Mouse (Mus musculus) liver, embryonic 15.5 days (tissue): ENCODE data around the gene Socs4. TPM values are rescaled to one million over a fixed set of nuclear protein-coding genes. Genes with fewer than 3 reads are reported as not detected.
A peak's percentile ranks its signal among the peaks of the same experiment; 100 is the strongest.

ENCODE experiments used
- ATAC-seq: fragments of 200-750 bp; cut with Nextera tagmentation; 2 replicates; pipeline ENCODE4 v1.8.0; 2017; ENCODE audit warnings: moderate number of reproducible peaks, mild to moderate bottlenecking, moderate library complexity; ENCODE audit not compliant: insufficient read depth
- H3K27ac ChIP-seq: fragments of 300-500 bp; sonication (generic); replicated peaks from 2 replicates; pipeline ENCODE4 v1.5.1; 2015; ENCODE audit warnings: mild to moderate bottlenecking, inconsistent platforms
- H3K27me3 ChIP-seq: fragments of 300-500 bp; sonication (generic); 2 replicates; pipeline ENCODE4 v1.6.1; 2015; ENCODE audit warnings: mild to moderate bottlenecking, inconsistent platforms
- H3K36me3 ChIP-seq: fragments of 300-500 bp; sonication (generic); replicated peaks from 2 replicates; pipeline ENCODE4 v1.6.1; 2015; ENCODE audit warnings: moderate library complexity, mild to moderate bottlenecking, inconsistent platforms
- H3K4me1 ChIP-seq: fragments of 300-500 bp; sonication (generic); replicated peaks from 2 replicates; pipeline ENCODE4 v1.6.1; 2015; ENCODE audit warnings: inconsistent platforms
- H3K4me2 ChIP-seq: fragments of 300-500 bp; sonication (generic); 2 replicates; pipeline ENCODE4 v1.6.1; 2015; ENCODE audit warnings: moderate library complexity, mild to moderate bottlenecking, inconsistent platforms
- H3K4me3 ChIP-seq: fragments of 300-500 bp; sonication (generic); replicated peaks from 2 replicates; pipeline ENCODE4 v1.5.1; 2015; ENCODE audit warnings: mild to moderate bottlenecking, inconsistent platforms
- H3K9ac ChIP-seq: fragments of 300-500 bp; sonication (generic); 2 replicates; pipeline ENCODE4 v1.6.1; 2015; ENCODE audit warnings: moderate library complexity, mild to moderate bottlenecking, inconsistent platforms
- H3K9me3 ChIP-seq: fragments of 300-500 bp; sonication (generic); replicated peaks from 2 replicates; pipeline ENCODE4 v1.6.1; 2016; ENCODE audit warnings: inconsistent platforms
- WGBS: fragments of 180-500 bp; shearing (Covaris S2); methylation state at CpG from one replicate; pipeline ENCODE4 v1.1.7; 2015; ENCODE audit warnings: mixed read lengths; ENCODE audit not compliant: insufficient replicate concordance; 5-methylcytosine and 5-hydroxymethylcytosine counted together
- polyA plus RNA-seq: library from polyadenylated mRNA; unstranded; fragments of >200 nt; fragmentation: Nextera tagmentation; extraction: Ambion mirVana; gene quantifications from 2 replicates; pipeline ENCODE4 v1.2.1, GENCODE M21; 2015

The Socs4 gene
- polyA plus RNA-seq, 1 experiment from 2014 or later, result 2.0 TPM

- Histone ChIP-seq H3K9ac (no peak overlapping the region), H3K27ac (no peak overlapping the region), H3K9me3 (no peaks in the 10 kb centered on the region), H3K4me1 (no peaks in the 10 kb centered on the region), H3K36me3 (peaks cover 88% of the 10 kb centered on the region), H3K27me3 (no peaks in the 10 kb centered on the region), H3K4me3 (no peak overlapping the region), H3K4me2 (no peak overlapping the region)
- WGBS, result 86% methylated on average over 3 of the region's 3 CpGs
- ATAC-seq, result no peak
Observed at GRCm38 (mm10) chr14:47264866-47265265, 11.9 kb upstream of the Socs4 start.

DNA sequence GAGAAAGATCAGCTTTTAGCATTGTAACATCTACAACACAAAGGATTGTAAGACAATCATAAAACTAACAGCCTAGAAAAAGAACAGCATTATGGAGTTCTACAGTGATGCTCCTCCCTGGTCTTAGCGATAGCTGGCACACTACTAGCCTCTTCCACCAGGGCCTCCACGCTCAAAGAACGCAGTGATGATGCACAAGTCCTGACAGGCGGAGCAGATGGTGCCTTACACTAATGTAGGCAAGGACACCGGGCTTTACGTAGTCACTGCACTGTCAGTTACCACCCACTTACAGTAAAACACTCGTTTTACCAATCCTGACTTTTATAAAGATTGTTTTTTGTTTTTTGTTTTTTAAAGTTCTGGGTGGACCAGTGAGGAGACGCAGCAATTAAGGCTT lies 10.9 kb upstream of the Socs4 start:
- Histone ChIP-seq H3K36me3 (peaks cover 87% of the 10 kb centered on the region), H3K9me3 (no peaks in the 10 kb centered on the region), H3K4me2 (no peak overlapping the region), H3K4me1 (no peaks in the 10 kb centered on the region), H3K4me3 (no peak overlapping the region), H3K27me3 (no peaks in the 10 kb centered on the region), H3K9ac (no peak overlapping the region), H3K27ac (no peak overlapping the region)
- WGBS, result 91% methylated on average over 8 of the region's 8 CpGs
- no peak for ATAC-seq

- Histone ChIP-seq H3K4me3 (no peak overlapping the region), H3K4me1 (no peaks in the 10 kb centered on the region), H3K36me3 (peaks cover 90% of the 10 kb centered on the region), H3K4me2 (no peak overlapping the region), H3K9me3 (no peaks in the 10 kb centered on the region), H3K9ac (no peak overlapping the region), H3K27me3 (no peaks in the 10 kb centered on the region), H3K27ac (no peak overlapping the region)
- WGBS, result 93% methylated on average over 4 of the region's 4 CpGs
- ATAC-seq, result no peak
Observed at GRCm38 (mm10) chr14:47269056-47269455, 7.7 kb upstream of the Socs4 start.

- Histone ChIP-seq H3K27ac (no peak overlapping the region), H3K4me2 (no peak overlapping the region), H3K4me1 (peaks cover 6% of the 10 kb centered on the region), H3K36me3 (peaks cover 90% of the 10 kb centered on the region), H3K27me3 (no peaks in the 10 kb centered on the region), H3K4me3 (no peak overlapping the region), H3K9ac (no peak overlapping the region), H3K9me3 (no peaks in the 10 kb centered on the region)
- no peak for ATAC-seq
- 88% methylated on average over 2 of the region's 2 CpGs for WGBS
Observed at GRCm38 (mm10) chr14:47269706-47270105, 7.0 kb upstream of the Socs4 start.

- no peaks in the 10 kb centered on the region for H3K27me3 ChIP-seq
- H3K4me3 ChIP-seq, result no peak overlapping the region
- H3K4me1 ChIP-seq, result peaks cover 21% of the 10 kb centered on the region
- H3K4me2 ChIP-seq, result no peak overlapping the region
- WGBS, result 89% methylated on average over 3 of the region's 3 CpGs
- no peaks in the 10 kb centered on the region for H3K9me3 ChIP-seq
- H3K9ac ChIP-seq, result no peak overlapping the region
- H3K27ac ChIP-seq, result no peak overlapping the region
- peaks cover 55% of the 10 kb centered on the region for H3K36me3 ChIP-seq
- no peak for ATAC-seq
Observed at GRCm38 (mm10) chr14:47273751-47274150, 3.0 kb upstream of the Socs4 start.

DNA sequence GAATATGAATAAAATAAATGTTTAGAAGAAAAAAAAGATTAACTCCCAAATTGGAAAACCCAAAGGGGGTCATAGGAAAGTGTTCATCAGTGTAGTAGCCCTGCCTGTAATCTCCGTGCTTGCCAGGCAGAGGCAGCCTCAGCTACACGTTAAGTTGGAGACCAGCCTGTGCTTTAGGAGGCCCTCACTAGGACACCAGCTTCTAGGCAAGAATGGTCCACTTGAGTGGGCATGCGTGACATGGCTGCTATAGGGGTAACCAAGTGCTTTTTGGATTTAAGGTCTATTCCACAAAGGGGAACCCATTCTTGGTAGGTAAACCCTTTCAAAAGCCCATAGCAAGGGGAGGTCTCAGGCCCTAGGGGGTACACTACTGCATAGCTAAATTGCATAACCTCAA lies 1.3 kb upstream of the Socs4 start:
- Histone ChIP-seq H3K4me3 (peak overlapping the region; percentile 91), H3K27ac (peak overlapping the region; percentile 99; the same call in 1 of the 2 replicates), H3K27me3 (no peaks in the 10 kb centered on the region), H3K9ac (peak overlapping the region; percentile 93), H3K9me3 (no peaks in the 10 kb centered on the region), H3K4me2 (peak overlapping the region; percentile 84), H3K4me1 (peaks cover 21% of the 10 kb centered on the region), H3K36me3 (peaks cover 50% of the 10 kb centered on the region)
- ATAC-seq, result no peak
- WGBS, result 12% methylated on average over 3 of the region's 3 CpGs

DNA sequence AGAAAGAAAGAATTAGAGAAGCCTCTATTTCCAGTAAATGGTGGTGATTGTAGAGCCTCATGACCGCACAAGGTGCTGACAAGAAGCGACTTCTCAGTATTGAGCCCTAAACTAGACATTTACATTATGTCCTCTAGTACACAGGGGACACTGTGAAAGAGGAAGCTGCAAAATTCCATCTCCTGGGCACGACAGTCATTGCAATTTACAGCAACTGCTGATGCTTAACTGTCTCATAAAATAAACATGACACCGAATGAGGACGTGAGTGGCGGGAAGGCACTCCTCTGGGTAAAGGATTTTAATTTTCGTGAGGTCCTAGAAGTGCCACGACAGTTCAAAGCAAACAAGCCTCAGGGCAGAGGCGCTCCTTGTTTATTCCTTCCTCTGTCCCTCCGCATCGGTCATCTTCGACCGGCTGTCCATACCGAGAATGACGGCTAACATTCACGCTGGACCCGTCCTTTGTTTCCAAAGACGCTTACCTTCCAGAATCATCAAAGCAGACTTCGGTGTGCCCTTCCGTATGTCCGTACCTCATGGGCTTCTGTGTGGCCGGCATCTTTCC lies 611 bp upstream of the Socs4 start:
- Histone ChIP-seq H3K27me3 (no peaks in the 10 kb centered on the region), H3K4me2 (peak overlapping the region; percentile 84), H3K27ac (peak overlapping the region; percentile 99), H3K9me3 (no peaks in the 10 kb centered on the region), H3K9ac (peak overlapping the region; percentile 93), H3K4me1 (peaks cover 21% of the 10 kb centered on the region), H3K36me3 (peaks cover 45% of the 10 kb centered on the region), H3K4me3 (peak overlapping the region; percentile 91)
- peak; percentile 8; the same call in 1 of the 2 replicates for ATAC-seq
- WGBS, result under 1% methylated on average over 22 of the region's 22 CpGs

DNA sequence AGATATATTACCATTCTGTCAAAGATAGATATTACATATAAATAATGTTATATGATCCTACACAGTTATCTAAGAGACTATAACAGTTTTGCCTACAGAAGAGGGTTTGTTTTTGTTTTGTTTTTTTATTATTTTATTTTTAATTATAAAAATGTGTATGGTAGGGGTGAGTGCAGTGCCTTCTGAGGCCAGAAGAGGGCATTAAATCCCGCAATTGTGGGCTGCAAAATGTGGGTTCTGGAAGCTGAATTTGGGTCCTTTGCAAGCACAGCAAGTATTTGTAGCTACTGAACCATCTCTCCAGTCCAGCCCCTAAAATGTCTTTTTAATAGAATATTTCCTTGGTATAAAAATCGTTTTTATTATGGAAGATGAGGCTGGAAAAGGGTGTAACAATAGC lies 2.3 kb downstream of the Socs4 start:
- H3K4me1 ChIP-seq, result peaks cover 27% of the 10 kb centered on the region
- H3K4me3 ChIP-seq, result no peak overlapping the region
- no peak overlapping the region for H3K9ac ChIP-seq
- H3K27ac ChIP-seq, result no peak overlapping the region
- H3K9me3 ChIP-seq, result no peaks in the 10 kb centered on the region
- no peaks in the 10 kb centered on the region for H3K27me3 ChIP-seq
- no peak overlapping the region for H3K4me2 ChIP-seq
- H3K36me3 ChIP-seq, result peaks cover 26% of the 10 kb centered on the region
- ATAC-seq, result no peak
- WGBS, result 64% methylated on average over 2 of the region's 2 CpGs

DNA sequence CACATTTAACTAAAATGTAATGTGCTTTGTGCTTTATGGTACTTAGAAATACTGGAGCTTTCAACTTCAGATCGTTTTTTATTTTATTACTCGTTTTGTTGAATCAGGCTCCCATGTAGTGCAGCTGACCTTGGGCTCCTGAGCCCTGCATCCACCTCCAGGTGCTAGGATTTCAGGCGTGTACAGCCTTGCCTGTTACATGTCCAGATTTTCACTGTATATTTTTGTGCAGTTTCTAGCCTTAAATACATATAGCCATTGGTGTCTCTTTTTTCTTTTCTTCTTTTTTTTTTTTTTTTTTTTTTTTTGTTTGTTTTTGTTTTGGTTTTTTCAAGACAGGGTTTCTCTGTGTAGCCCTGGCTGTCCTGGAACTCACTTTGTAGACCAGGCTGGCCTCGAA lies 4.8 kb downstream of the Socs4 start:
- no peaks in the 10 kb centered on the region for H3K9me3 ChIP-seq
- H3K4me1 ChIP-seq, result peaks cover 29% of the 10 kb centered on the region
- no peak for ATAC-seq
- no peak overlapping the region for H3K4me2 ChIP-seq
- no peaks in the 10 kb centered on the region for H3K27me3 ChIP-seq
- peaks cover 23% of the 10 kb centered on the region for H3K36me3 ChIP-seq
- H3K9ac ChIP-seq, result no peak overlapping the region
- no peak overlapping the region for H3K27ac ChIP-seq
- H3K4me3 ChIP-seq, result no peak overlapping the region
- WGBS, result 84% methylated on average over 4 of the region's 4 CpGs

- 56% methylated on average over 7 of the region's 7 CpGs for WGBS
- no peak overlapping the region for H3K4me2 ChIP-seq
- H3K9me3 ChIP-seq, result no peaks in the 10 kb centered on the region
- H3K27ac ChIP-seq, result no peak overlapping the region
- H3K9ac ChIP-seq, result no peak overlapping the region
- H3K36me3 ChIP-seq, result peaks cover 23% of the 10 kb centered on the region
- H3K4me3 ChIP-seq, result no peak overlapping the region
- ATAC-seq, result no peak
- H3K4me1 ChIP-seq, result peaks cover 28% of the 10 kb centered on the region
- no peaks in the 10 kb centered on the region for H3K27me3 ChIP-seq
Observed at GRCm38 (mm10) chr14:47283568-47283967, 6.8 kb downstream of the Socs4 start.

- H3K27me3 ChIP-seq, result no peaks in the 10 kb centered on the region
- H3K36me3 ChIP-seq, result peaks cover 29% of the 10 kb centered on the region
- no peak for ATAC-seq
- no peak overlapping the region for H3K27ac ChIP-seq
- 91% methylated on average over 2 of the region's 2 CpGs for WGBS
- no peak overlapping the region for H3K4me2 ChIP-seq
- peaks cover 28% of the 10 kb centered on the region for H3K4me1 ChIP-seq
- no peak overlapping the region for H3K9ac ChIP-seq
- H3K9me3 ChIP-seq, result no peaks in the 10 kb centered on the region
- no peak overlapping the region for H3K4me3 ChIP-seq
Observed at GRCm38 (mm10) chr14:47285271-47285670, 8.5 kb downstream of the Socs4 start.

DNA sequence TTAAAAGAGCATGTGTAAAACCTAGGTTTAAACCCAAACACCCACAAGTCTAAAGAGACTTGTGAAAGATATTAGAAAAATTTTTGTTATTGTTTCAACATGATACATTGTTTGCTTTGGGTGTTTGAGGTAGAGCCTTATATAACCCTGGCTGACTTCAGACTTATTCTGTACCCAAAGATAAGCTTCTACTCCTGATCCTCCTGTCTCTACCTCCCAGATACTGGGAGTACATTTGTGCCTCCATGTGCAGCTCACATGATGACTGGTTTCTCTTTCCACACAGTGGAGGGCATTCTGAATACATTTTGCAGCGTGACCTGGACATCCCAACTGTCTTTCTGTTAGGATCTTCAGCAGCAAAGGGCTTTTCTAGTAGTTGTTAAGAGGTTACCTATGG lies 9.5 kb downstream of the Socs4 start:
- no peak overlapping the region for H3K4me2 ChIP-seq
- no peaks in the 10 kb centered on the region for H3K27me3 ChIP-seq
- peak; percentile 44; the same call in 1 of the 2 replicates for ATAC-seq
- H3K4me1 ChIP-seq, result peaks cover 28% of the 10 kb centered on the region
- 0 out of 2 replicates have a peak overlapping the region, but pooled peaks have one; percentile 1 for H3K27ac ChIP-seq
- H3K9me3 ChIP-seq, result no peaks in the 10 kb centered on the region
- H3K4me3 ChIP-seq, result no peak overlapping the region
- WGBS, result 69% methylated on average over 1 of the region's 1 CpGs
- peaks cover 29% of the 10 kb centered on the region for H3K36me3 ChIP-seq
- no peak overlapping the region; the same call in 1 of the 2 replicates for H3K9ac ChIP-seq
